Mouse (Mus musculus): ENCODE measurements around the gene Hhipl2.

DNA sequence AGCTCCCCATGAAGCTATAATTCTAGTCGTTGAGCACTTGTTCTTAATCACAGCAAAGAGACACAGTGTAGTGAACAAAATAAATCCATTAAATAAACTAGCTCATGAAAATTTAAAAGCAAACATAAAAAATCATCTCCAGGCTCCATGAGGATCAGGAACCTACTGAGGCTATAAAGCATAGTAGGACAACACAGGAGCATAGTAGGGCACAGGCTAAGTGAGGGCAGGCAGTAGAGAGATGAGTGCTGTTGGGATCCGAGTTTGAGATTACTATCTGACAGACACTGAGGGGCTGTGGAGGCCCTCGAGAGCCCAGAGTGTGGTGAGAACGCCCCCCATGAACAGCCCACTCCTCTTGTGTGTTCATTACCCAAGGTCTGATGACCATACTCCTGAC, 41.0 kb upstream of the Hhipl2 start:
- TF ChIP-seq POLR2A (IDR thresholded peaks at IDR 0.05; ENCODE audit: insufficient read length, low read depth) (no peak), MYOG (IDR thresholded peaks at IDR 0.05; ENCODE audit: control insufficient read depth in 1 of 3, insufficient read depth in 1 of 3, insufficient read length in 2 of 3, low read depth in 2 of 3) (no peak), REST (IDR thresholded peaks at IDR 0.05; ENCODE audit: insufficient read depth, insufficient read length) (no peak), USF1 (IDR thresholded peaks at IDR 0.05; ENCODE audit: low read depth) (no peak)
